Mouse (Mus musculus) small intestine, adult 2 months (tissue): ENCODE measurements around the gene Reln.

Source experiments
- CTCF ChIP-seq: fragments of 200-500 bp; IDR thresholded peaks from 2 replicates; pipeline ENCODE4 v1.5.1; 2012; ENCODE audit warnings: low read depth, mild to moderate bottlenecking, control low read depth, inconsistent platforms, low read length, moderate library complexity, mixed read lengths; ENCODE audit not compliant: insufficient replicate concordance, insufficient read length; ENCODE audit errors: extremely low read depth
- POLR2A ChIP-seq: fragments of 200-500 bp; IDR thresholded peaks from 2 replicates; pipeline ENCODE4 v1.6.1; 2012; ENCODE audit warnings: low read depth, mild to moderate bottlenecking, control low read depth, inconsistent platforms, low read length, moderate library complexity

DNA sequence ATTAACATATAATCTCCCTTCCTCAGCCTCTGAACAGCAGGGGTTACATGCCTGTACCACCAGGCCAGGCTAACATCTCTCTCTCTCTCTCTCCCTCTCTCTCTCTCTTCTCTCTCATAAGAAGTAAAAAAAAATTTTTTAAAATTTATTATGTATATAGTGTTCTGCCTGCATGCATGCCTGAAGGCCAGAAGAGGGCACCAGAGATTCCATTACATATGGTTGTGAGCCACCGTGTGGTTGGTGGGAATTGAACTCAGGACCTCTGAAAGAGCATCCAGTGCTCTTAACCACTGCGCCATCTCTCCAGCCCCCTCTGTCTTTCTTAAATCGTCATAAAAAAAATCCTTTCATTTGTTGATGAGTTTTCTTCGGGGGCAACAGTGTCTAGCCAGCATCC lies 499.8 kb downstream of the Reln start:
- TF ChIP-seq CTCF = 0 out of 2 replicates have a peak, but pooled peaks have one; percentile 28
- TF ChIP-seq POLR2A = no peak
